Mouse (Mus musculus) limb, embryonic 14.5 days (tissue): ENCODE data around the gene Fbxo4. TPM values are rescaled to one million over a fixed set of nuclear protein-coding genes. Genes with fewer than 3 reads are reported as not detected.

Experiments used
- ATAC-seq: fragments of 200-750 bp; cut with Nextera tagmentation; 2 replicates; pipeline ENCODE4 v1.8.0; 2017; ENCODE audit warnings: low read depth, moderate number of reproducible peaks, moderate TSS enrichment; ENCODE audit not compliant: low FRiP score
- DNase-seq: peaks from one replicate; pipeline ENCODE4 v3.0.0-alpha.2; 2015; ENCODE audit warnings: low spot score
- H3K27ac ChIP-seq: fragments of 300-500 bp; sonication (generic); replicated peaks from 2 replicates; pipeline ENCODE4 v1.5.1; 2014; ENCODE audit warnings: low read depth, mild to moderate bottlenecking, low read length, moderate library complexity, mixed read lengths
- H3K27me3 ChIP-seq: fragments of 300-500 bp; sonication (generic); 2 replicates; pipeline ENCODE4 v1.6.1; 2014; ENCODE audit warnings: low read length, mixed read lengths; ENCODE audit not compliant: control insufficient read depth, insufficient read depth
- H3K36me3 ChIP-seq: fragments of 300-500 bp; sonication (generic); 2 replicates; pipeline ENCODE4 v1.6.1; 2014; ENCODE audit warnings: mild to moderate bottlenecking, low read length, moderate library complexity, mixed read lengths; ENCODE audit not compliant: control insufficient read depth, insufficient read depth
- H3K4me1 ChIP-seq: fragments of 300-500 bp; sonication (generic); 2 replicates; pipeline ENCODE4 v1.6.1; 2014; ENCODE audit warnings: antibody characterized with exemption, low read length, mixed read lengths; ENCODE audit not compliant: control insufficient read depth, insufficient read depth
- H3K4me2 ChIP-seq: fragments of 300-500 bp; sonication (generic); replicated peaks from 2 replicates; pipeline ENCODE4 v1.6.1; 2014; ENCODE audit warnings: low read depth, mild to moderate bottlenecking, low read length, moderate library complexity; ENCODE audit not compliant: severe bottlenecking
- H3K4me3 ChIP-seq: fragments of 300-500 bp; sonication (generic); replicated peaks from 2 replicates; pipeline ENCODE4 v1.5.1; 2014; ENCODE audit warnings: low read length
- H3K9ac ChIP-seq: fragments of 300-500 bp; sonication (generic); 2 replicates; pipeline ENCODE4 v1.6.1; 2014; ENCODE audit warnings: mild to moderate bottlenecking, low read depth, low read length, moderate library complexity; ENCODE audit not compliant: severe bottlenecking
- H3K9me3 ChIP-seq: fragments of 300-500 bp; sonication (generic); 2 replicates; pipeline ENCODE4 v1.6.1; 2016; ENCODE audit warnings: low read length; ENCODE audit not compliant: control insufficient read depth
- POLR2A ChIP-seq: fragments of 200-500 bp; IDR thresholded peaks from 2 replicates; pipeline ENCODE4 v1.8.0; 2012; ENCODE audit warnings: inconsistent platforms, mild to moderate bottlenecking, moderate library complexity, borderline replicate concordance; ENCODE audit not compliant: insufficient read depth, insufficient read length; ENCODE audit errors: extremely low read depth
- WGBS: fragments of 180-500 bp; shearing (Covaris S2); extraction: QIAGEN DNeasy Blood & Tissue Kit; methylation state at CpG from one replicate; pipeline ENCODE4 v1.1.7; 2014; 5-methylcytosine and 5-hydroxymethylcytosine counted together
- polyA plus RNA-seq, 2 experiments: library from polyadenylated mRNA; depleted of rRNA in 1 of 2; stranded (reverse) in 1 of 2; unstranded in 1 of 2; fragments of >200 nt; fragmentation: Nextera tagmentation in 1 of 2; extraction: Ambion mirVana in 1 of 2; gene quantifications; 2 replicates each; pipeline versions ENCODE4 v1.2.1 to v1.2.3; 2012 to 2014

Gene Fbxo4
- polyA plus RNA-seq, 2 experiments, result 11.2 to 13.0 TPM

DNA sequence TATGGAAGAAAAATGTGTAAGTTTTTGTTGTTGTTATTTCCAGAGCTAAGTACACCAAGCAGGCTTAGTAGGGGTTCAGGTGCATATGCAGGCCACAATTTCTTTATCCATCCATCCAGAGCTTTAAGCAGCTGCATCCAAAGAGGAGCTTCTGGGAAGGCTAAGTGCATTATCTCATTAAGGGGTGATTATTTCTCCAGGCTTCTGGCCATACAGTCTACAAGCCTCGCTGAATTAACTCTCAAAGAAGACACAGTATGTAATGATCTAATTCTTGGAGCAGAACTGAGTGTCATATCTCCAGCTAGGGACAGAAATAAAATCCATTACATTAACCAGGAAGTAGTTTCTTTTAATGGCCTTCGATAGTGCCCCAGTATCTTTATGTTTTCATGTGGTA is 34.5 kb upstream of the Fbxo4 start:
- no peaks in the 10 kb centered on the region for H3K27me3 ChIP-seq
- TF ChIP-seq POLR2A, result no peak
- no peaks in the 10 kb centered on the region for H3K4me1 ChIP-seq
- 83% methylated on average over 2 of the region's 2 CpGs for WGBS
- DNase-seq, result no peak
- no peak overlapping the region for H3K27ac ChIP-seq
- ATAC-seq, result no peak
- H3K36me3 ChIP-seq, result no peaks in the 10 kb centered on the region
- H3K9ac ChIP-seq, result no peak overlapping the region
- no peak overlapping the region for H3K4me3 ChIP-seq
- H3K9me3 ChIP-seq, result no peaks in the 10 kb centered on the region
- H3K4me2 ChIP-seq, result no peak overlapping the region

DNA sequence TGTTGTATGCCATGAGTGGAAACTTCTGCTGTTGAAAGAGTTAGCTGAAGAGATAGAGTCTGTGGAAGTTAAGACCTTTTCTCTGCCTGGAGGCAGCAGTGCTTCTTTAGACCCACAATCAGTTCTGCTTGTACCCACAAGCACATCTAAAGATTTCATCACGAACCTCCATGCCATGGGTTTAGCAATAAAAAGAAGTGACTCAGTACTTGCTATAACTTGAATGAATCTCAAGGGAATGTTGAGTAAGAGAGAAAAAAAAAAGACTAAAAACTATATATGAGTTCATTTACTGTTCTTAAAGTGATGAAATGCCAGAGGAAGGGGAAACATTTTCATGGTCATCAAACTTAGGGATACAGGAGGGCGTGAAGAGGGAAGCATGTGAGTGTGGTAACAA is 21.2 kb upstream of the Fbxo4 start:
- H3K9ac ChIP-seq, result no peak overlapping the region
- H3K36me3 ChIP-seq, result no peaks in the 10 kb centered on the region
- H3K9me3 ChIP-seq, result peaks cover 8% of the 10 kb centered on the region; the same call in 1 of the 2 replicates
- H3K27me3 ChIP-seq, result no peaks in the 10 kb centered on the region
- TF ChIP-seq POLR2A, result no peak
- H3K4me3 ChIP-seq, result no peak overlapping the region
- DNase-seq (no peak), ATAC-seq (no peak)
- 69% methylated on average over 2 of the region's 2 CpGs for WGBS
- H3K27ac ChIP-seq, result no peak overlapping the region
- H3K4me2 ChIP-seq, result no peak overlapping the region
- 0 out of 2 replicates have a peak, but pooled peaks cover 3% of the 10 kb centered on the region for H3K4me1 ChIP-seq

DNA sequence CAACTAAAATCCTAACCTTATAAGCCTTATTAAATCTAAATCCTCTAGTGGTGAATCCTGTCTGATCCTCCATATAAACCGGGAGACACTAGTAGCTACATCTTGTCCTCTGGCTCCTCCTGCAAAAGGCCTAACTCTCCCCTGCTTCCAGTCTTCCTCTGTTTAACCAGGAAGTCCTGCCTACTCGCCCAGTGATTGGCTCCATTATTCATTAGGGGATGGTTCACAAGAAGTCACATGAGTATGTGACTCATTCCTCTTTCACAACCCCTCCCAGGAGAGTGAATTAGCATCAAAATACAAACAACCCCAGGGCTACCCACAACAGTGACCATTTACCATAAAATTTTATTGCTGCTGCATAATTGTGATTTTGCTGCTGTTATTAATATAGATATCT is 19.8 kb upstream of the Fbxo4 start:
- Histone ChIP-seq H3K9me3 (no peaks in the 10 kb centered on the region), H3K27ac (no peak overlapping the region), H3K4me1 (peaks cover 7% of the 10 kb centered on the region; the same call in 1 of the 2 replicates), H3K27me3 (no peaks in the 10 kb centered on the region), H3K36me3 (no peaks in the 10 kb centered on the region), H3K4me3 (no peak overlapping the region), H3K9ac (no peak overlapping the region), H3K4me2 (no peak overlapping the region)
- DNase-seq (no peak), ATAC-seq (no peak)
- 81% methylated on average over 2 of the region's 2 CpGs for WGBS
- no peak for TF ChIP-seq POLR2A

DNA sequence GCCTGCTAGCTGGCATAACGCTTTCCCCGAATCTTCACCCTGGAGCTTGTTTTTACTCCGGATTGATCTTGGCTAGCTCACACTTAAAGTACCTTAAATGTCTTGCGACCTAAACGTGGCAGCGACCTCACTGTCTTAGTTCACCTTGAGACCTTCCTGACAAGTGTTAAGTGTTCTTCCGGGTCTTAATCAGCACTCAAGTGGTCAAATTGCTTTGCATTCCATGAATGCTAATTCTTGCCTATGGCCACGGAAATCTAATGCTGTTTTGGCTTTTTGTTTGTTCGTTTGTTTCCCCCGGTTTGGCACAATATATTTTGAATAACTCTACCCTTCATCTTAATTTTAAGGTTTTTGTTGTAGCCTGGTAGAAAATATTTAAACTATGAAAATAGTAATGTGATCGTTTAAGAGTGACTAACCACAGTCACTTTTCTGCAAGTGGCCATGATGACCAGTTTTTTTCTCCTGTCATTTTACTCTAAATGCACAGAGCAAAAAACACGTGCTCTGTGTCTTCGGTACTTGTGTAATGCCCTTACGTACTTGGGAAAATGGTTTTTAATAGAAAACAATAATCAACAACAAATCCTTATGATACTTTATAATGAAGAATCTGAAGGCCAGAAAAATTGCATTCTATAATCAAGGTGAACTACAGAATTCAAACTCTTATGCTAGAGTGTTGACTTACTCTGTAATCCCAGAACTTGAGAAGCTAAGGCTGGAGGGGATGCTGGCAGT is 17.1 kb upstream of the Fbxo4 start:
- Histone ChIP-seq H3K9ac (peak overlapping the region; percentile 69), H3K4me2 (peak overlapping the region; percentile 68), H3K9me3 (no peaks in the 10 kb centered on the region), H3K4me1 (peaks cover 7% of the 10 kb centered on the region; the same call in 1 of the 2 replicates), H3K36me3 (peaks cover 7% of the 10 kb centered on the region), H3K27ac (peak overlapping the region; percentile 83), H3K27me3 (no peaks in the 10 kb centered on the region), H3K4me3 (peak overlapping the region; percentile 86)
- DNase-seq (no peak), ATAC-seq (no peak)
- no peak for TF ChIP-seq POLR2A
- WGBS, result 19% methylated on average over 14 of the region's 14 CpGs

DNA sequence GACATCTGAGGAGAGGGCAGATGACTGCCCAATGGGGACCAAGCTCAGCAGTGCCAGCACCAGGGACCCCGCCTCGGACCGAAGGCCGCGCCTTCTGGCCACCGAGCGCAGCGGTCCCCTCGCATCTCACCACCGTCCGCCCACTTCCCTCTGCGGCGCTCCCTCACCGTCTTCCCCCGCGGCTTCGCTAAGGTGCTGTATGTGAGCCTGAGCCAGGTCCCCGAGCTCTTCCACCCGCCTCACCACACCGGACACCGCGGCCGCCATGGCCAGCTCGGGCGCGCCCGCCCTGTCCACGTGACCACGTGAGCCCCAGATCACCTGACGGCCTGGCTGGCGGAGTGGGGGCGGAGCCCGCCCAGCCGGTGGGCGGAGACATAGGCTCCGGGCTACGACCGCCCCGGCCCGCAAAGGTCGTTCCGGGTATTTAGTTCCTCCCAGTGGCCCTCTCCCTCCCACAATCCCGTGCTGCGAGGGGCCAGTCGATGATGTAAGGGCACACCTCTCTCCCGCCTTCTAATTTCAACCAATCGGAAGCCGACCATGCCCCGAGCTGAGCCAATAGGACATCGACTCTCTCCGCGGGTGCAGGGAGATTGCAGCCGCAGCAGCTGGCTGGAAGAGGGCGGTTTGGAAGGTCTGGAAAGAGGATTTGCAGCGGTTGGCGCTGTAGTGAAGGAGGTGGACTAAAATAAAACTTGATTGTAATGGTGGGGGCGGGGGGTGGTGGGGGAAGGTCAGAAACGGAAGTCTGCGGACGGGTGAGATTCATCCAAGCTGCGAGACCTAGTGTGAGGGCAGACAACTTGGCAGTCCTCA is 16.3 kb upstream of the Fbxo4 start, which contains the start of gene AW549877:
AW549877 (minus strand) TSS at position 297 of the 819 bp plus-strand sequence.
- H3K27me3 ChIP-seq, result no peaks in the 10 kb centered on the region
- no peaks in the 10 kb centered on the region for H3K9me3 ChIP-seq
- peaks cover 7% of the 10 kb centered on the region; the same call in 1 of the 2 replicates for H3K4me1 ChIP-seq
- ATAC-seq, result peak; percentile 98
- peak; percentile 98 for DNase-seq
- peak; percentile 98 for TF ChIP-seq POLR2A
- peak within 1 kb of the TSS; percentile 94 for H3K27ac ChIP-seq
- H3K9ac ChIP-seq, result peak within 1 kb of the TSS; percentile 89
- WGBS, result under 1% methylated on average over 53 of the region's 61 CpGs
- H3K36me3 ChIP-seq, result peaks cover 15% of the 10 kb centered on the region
- H3K4me3 ChIP-seq, result peak within 1 kb of the TSS; percentile 86
- peak within 1 kb of the TSS; percentile 68 for H3K4me2 ChIP-seq
